ENCODE assay signal across 16 mouse cellular contexts in genomic region chr8:71445096-71445495, GRCm38 (mm10). TPM values are rescaled to one million over a fixed set of nuclear protein-coding genes. Genes with fewer than 3 reads are reported as not detected.
"Had no signal": no experiment of that assay in that cellular context is flagged by ENCODE, and none has a peak within 500 bp of the region (broad histone marks: within the 10 kb centered on the region; RNA-seq: fewer than 3 reads in every experiment).

No protein-coding gene starts in this region.

- DNase-seq: lung, adult 18-20 months; lung, embryonic 14.5 days; lung, postnatal 10 days; midbrain, embryonic 14.5 days; retina, postnatal 1 day; right cerebral cortex, adult 18-20 months; right cerebral cortex, postnatal 25 days; right cerebral cortex, postnatal 4 days; spleen, adult 18-20 months; thymus, adult 18-20 months; thymus, postnatal 14 days; thymus, postnatal 4 days had no signal

- H3K4me3 ChIP-seq: midbrain, embryonic 10.5 days; midbrain, embryonic 12.5 days; neural tube, embryonic 12.5 days had no signal

- H3K36me3 ChIP-seq: midbrain, embryonic 10.5 days; midbrain, embryonic 12.5 days; neural tube, embryonic 12.5 days had no signal

- H3K27ac ChIP-seq: midbrain, embryonic 10.5 days; midbrain, embryonic 12.5 days; neural tube, embryonic 12.5 days had no signal

RNA-seq across cellular contexts. Expression of gene Ankle1, which starts 39.3 kb away (rescaled TPM):
- total RNA-seq: neutrophil, adult 5-6 weeks had no signal
